Mouse (Mus musculus) gastrocnemius, adult 2 months (tissue): ENCODE results near the gene Dph1. TPM values are rescaled to one million over a fixed set of nuclear protein-coding genes. Genes with fewer than 3 reads are reported as not detected.
A peak's percentile ranks its signal among the peaks of the same experiment; 100 is the strongest.
"Not testable (repeated sequence)": the region's sequence is repeated elsewhere in the genome, so short reads cannot be mapped to it uniquely, and the experiment has no call there.

Experiments
- DNase-seq: peaks from one replicate; pipeline ENCODE4 v3.0.0; 2022
- H3K27ac ChIP-seq: fragments of 200-600 bp; 2 replicates; pipeline ENCODE4 v1.8.1; 2022; ENCODE audit warnings: mild to moderate bottlenecking
- H3K4me3 ChIP-seq: fragments of 200-600 bp; 2 replicates; pipeline ENCODE4 v1.8.1; 2022; ENCODE audit warnings: mild to moderate bottlenecking, moderate library complexity
- CTCF ChIP-seq: fragments of 200-600 bp; IDR thresholded peaks from 2 replicates; pipeline ENCODE4 v1.8.1; 2022; ENCODE audit warnings: antibody characterized with exemption, mild to moderate bottlenecking, moderate library complexity
- intact Hi-C: fragments of 180-260 bp; cut with DNase I; formaldehyde crosslinking; loops from one replicate; pipeline ENCODE4 v1.15.1; 2025
- total RNA-seq, 2 experiments: library from RNA; stranded (reverse); gene quantifications; 2 replicates each; pipeline ENCODE4 v1.2.3; 2021

Gene Dph1
- total RNA-seq, 2 experiments from 2014 or later = 5.5 to 6.2 TPM

DNA sequence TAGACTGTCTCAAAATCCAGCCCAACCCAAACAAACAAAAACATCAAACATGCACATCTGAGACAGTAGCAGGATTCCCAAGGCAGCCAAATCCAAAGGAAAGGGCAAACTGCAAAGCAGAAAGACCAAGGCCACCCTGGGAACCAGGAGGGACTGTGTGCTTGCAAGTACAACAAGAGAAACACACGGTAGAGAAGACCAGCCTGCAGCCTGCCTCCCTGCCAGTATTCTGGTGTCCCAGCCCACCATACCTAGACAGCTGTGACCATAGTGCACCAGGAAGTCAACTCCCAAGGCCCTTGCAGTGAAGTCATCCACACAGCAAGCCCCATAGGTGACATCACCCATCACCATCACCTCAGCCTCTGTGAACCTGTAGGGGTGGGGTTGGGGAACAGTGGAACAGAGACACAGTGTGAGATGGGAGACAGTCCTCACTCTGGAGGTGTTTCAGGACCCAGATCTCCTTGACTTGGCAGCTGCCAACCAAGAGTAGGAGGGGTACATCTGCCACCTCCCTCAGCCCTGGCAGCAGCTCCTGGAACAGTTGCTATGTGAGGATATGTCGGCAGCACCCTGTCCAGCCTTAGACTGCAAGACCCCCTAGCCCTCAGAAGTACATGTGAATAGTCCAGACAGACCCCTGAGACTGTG lies 7.0 kb downstream of the Dph1 start:
- Histone ChIP-seq H3K27ac (no peak overlapping the region), H3K4me3 (no peak overlapping the region)
- DNase-seq = no peak
- TF ChIP-seq CTCF = no peak
- intact Hi-C loops = no loop called here

DNA sequence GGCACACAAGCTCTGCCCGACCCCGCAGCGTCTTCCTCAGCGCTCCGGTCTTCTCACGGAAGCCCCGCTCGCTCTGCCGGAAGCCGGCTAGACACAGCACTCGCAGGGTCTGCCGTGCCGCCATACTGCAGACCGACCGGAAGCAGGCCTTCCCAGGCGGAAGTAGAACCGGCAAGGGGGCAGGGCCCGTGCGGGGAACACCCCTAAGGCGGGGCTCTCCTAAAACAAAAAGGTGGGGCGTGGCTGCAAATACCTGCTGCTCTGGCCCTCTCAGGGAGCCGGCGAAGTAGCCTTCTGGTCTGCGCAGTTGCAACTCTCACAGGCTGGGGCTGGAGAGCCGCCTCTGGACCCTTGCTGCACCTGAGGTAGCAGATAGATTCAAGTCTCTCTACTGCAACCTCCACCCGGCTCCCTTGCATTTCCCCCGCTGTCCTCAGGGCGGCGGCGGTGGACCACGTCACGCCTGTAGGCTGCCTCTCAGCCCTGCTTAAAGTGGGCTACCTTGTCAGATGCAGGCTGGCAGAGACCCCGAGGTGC lies 12.3 kb downstream of the Dph1 start, which contains the start of gene Ovca2:
Gene Ovca2 (minus strand): TSS at position 164 of the 537 bp plus-strand sequence.
- peak; percentile 91 for DNase-seq
- peak within 1 kb of the TSS; percentile 87 for H3K27ac ChIP-seq
- peak within 1 kb of the TSS; percentile 87 for H3K4me3 ChIP-seq
- intact Hi-C loops = loop anchor here (2.0 kb wide), 1 partner anchor 112 kb away; no protein-coding TSS in a partner anchor
- TF ChIP-seq CTCF = no peak; the same call in 1 of the 2 replicates

- Histone ChIP-seq H3K27ac (peak overlapping the region; percentile 87), H3K4me3 (peak overlapping the region; percentile 87)
- intact Hi-C loops = loop anchor here (2.0 kb wide), 1 partner anchor 113 kb away; no protein-coding TSS in a partner anchor
- no peak for TF ChIP-seq CTCF
- DNase-seq = no peak
These were observed 13.0 kb downstream of the Dph1 start for GRCm38 (mm10) chr11:75178011-75178410.

GRCm38 (mm10) chr11:75174574-75174973 lies 16.5 kb downstream of the Dph1 start:
- H3K27ac ChIP-seq, H3K4me3 ChIP-seq, intact Hi-C loops, DNase-seq: not testable (repeated sequence)

DNA sequence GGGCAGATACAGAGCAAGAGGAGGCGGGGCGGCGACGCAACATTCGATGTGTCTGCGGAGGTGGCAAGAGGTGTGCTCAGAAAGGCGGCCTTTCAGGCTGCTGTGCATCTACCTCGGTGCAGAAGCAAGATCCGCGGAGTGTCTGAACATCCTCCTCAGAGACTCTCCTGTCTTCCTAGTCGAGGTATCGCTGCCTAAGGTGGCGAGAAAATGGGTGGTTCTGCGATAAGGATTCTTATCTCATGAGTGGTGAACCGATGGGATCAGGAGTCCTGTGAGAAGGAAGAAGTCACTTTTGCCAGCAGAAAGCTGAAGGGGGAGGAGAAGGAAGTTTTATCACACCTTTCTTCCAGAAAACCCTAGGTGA lies 17.3 kb downstream of the Dph1 start:
- intact Hi-C loops = no loop called here
- no peak for DNase-seq
- Histone ChIP-seq H3K27ac (no peak overlapping the region), H3K4me3 (peak overlapping the region; percentile 81)
- TF ChIP-seq CTCF = no peak

DNA sequence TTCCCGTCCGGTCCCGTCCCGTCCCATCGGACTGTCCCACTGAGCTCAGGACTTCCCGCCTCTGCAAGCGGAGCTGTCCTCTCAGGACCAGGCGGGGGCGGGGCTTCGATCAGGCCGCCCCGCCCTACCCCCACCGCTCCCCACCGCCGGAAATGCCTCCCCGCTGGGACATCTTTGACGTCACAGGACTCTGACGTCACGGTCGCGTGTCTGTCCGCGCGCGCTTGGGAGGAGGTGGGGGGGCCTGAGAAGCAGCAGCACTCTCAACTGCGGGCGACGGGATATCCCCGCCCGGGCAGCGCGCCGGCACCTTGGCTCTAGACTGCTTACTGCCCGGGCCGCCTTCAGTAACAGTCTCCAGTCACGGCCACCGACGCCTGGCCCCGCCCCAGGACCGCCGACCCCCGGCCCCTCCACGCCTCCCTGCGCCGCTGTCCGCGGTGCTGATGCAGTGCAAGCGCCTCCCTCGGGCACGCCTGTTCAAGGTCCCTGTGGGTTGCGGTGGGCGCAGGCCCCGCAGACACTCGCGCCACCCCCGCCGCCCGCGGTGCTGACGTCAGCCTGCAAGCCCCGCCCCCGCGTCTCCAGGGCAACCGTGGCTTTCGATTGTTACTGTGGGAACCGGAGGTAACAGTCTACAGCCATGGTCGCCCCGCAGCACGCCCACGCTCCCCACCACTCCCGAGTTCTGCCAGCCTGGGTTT lies 17.8 kb downstream of the Dph1 start:
- TF ChIP-seq CTCF = no peak
- intact Hi-C loops = no loop called here
- H3K4me3 ChIP-seq = peak overlapping the region; percentile 81
- peak overlapping the region; percentile 46; the same call in 1 of the 2 replicates for H3K27ac ChIP-seq
- DNase-seq = peak; percentile 86

- no peak for TF ChIP-seq CTCF
- Histone ChIP-seq H3K4me3 (peak overlapping the region; percentile 81), H3K27ac (peak overlapping the region; percentile 16; the same call in 1 of the 2 replicates)
- peak; percentile 38 for DNase-seq
- intact Hi-C loops = no loop called here
These were observed 18.6 kb downstream of the Dph1 start for GRCm38 (mm10) chr11:75172151-75173094.

GRCm38 (mm10) chr11:75171186-75171865 lies 19.7 kb downstream of the Dph1 start:
- no peak for TF ChIP-seq CTCF
- intact Hi-C loops = no loop called here
- H3K4me3 ChIP-seq = no peak overlapping the region
- H3K27ac ChIP-seq = no peak overlapping the region
- peak; percentile 40 for DNase-seq

DNA sequence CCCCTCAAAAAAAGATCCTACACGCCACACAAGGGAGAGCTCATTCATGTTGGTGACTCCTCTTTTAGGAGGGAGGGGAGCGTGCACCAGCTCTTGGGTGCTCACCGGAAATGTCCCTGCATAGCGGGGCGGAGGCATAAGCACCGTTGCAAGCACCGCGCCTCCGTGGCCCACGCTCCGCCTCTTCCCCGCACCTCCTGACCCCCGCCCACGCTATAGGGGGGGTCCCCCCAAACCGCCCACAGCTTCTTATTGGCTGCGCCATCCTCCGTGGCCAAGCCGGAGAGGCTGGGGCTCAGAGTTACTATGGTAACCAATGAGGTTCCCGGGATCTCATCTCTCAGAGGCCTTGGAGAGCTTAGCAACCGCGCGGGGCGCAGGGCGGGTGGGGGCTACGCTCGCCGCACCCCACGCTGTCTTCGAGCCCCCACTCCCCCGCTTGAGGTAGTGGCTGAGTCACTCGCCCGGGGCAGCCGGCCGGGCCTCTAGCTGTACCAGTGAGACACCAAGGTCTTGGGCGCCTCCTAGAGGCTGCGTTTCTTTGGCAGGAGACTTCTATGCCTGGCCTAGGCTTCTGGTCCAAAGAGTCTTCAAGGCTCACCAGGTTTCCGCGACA lies 20.8 kb downstream of the Dph1 start:
- intact Hi-C loops = no loop called here
- H3K27ac ChIP-seq = peak overlapping the region; percentile 92
- DNase-seq = peak; percentile 96
- peak; percentile 93 for TF ChIP-seq CTCF
- H3K4me3 ChIP-seq = peak overlapping the region; percentile 94

GRCm38 (mm10) chr11:75169405-75170080 lies 21.5 kb downstream of the Dph1 start, which contains the start of gene Hic1:
Gene Hic1, minus strand, starts transcription at chr11:75169519.
- Histone ChIP-seq H3K4me3 (peak within 1 kb of the TSS; percentile 94), H3K27ac (peak within 1 kb of the TSS; percentile 92)
- DNase-seq = peak; percentile 35
- TF ChIP-seq CTCF = no peak
- intact Hi-C loops = loop anchor here (1.0 to 5.0 kb wide), 3 partner anchors 122 to 223 kb away; no protein-coding TSS in a partner anchor
